Mouse (Mus musculus) adrenal gland, postnatal 14 days (tissue): ENCODE data around the gene Atp2c2. TPM values are rescaled to one million over a fixed set of nuclear protein-coding genes. Genes with fewer than 3 reads are reported as not detected.

ENCODE experiments used
- DNase-seq: peaks from one replicate; pipeline ENCODE4 v3.0.0; 2021; ENCODE audit warnings: mixed read lengths
- long read RNA-seq, 2 experiments: library from polyadenylated mRNA; stranded (forward); transcript quantifications; one replicate each; pipeline ENCODE4 v2.0.0; 2021
- total RNA-seq: library from RNA; stranded (reverse); gene quantifications from 2 replicates; pipeline ENCODE4 v1.2.3, GENCODE M21; 2021

Atp2c2 gene
- total RNA-seq, result 0.41 TPM in 2 replicates
- long read RNA-seq, experiment 1, partial matches to known transcripts, result 0 of 1 reads
- long read RNA-seq, experiment 1, other reads (novel, unspliced or antisense), result 1 of 1 reads
- long read RNA-seq, experiment 2, result 0 reads

GRCm38 (mm10) chr8:119699549-119700134 lies at the start of gene Atp2c2:
Atp2c2 (plus strand) TSS chr8:119700009.
- DNase-seq, result no peak

GRCm38 (mm10) chr8:119651324-119651723 lies 48.5 kb upstream of the Atp2c2 start:
- no peak for DNase-seq

GRCm38 (mm10) chr8:119656709-119657464 lies 42.9 kb upstream of the Atp2c2 start:
- DNase-seq, result peak; percentile 67

- peak; percentile 83 for DNase-seq
Observed at GRCm38 (mm10) chr8:119661081-119661480, 38.7 kb upstream of the Atp2c2 start.

GRCm38 (mm10) chr8:119661892-119662291 lies 37.9 kb upstream of the Atp2c2 start:
- DNase-seq, result no peak

- DNase-seq, result no peak
Observed at GRCm38 (mm10) chr8:119663440-119663839, 36.4 kb upstream of the Atp2c2 start.

- peak; percentile 56 for DNase-seq
Observed at GRCm38 (mm10) chr8:119665270-119665669, 34.5 kb upstream of the Atp2c2 start.

- peak; percentile 68 for DNase-seq
Observed at GRCm38 (mm10) chr8:119666219-119666951, 33.4 kb upstream of the Atp2c2 start, which contains the start of gene Wfdc1. Wfdc1 (plus strand) TSS chr8:119666365.

- DNase-seq, result peak; percentile 47
Observed at GRCm38 (mm10) chr8:119668447-119668846, 31.4 kb upstream of the Atp2c2 start.

GRCm38 (mm10) chr8:119669284-119669683 lies 30.5 kb upstream of the Atp2c2 start:
- DNase-seq, result peak; percentile 62

- DNase-seq, result peak; percentile 69
Observed at GRCm38 (mm10) chr8:119670419-119671091, 29.3 kb upstream of the Atp2c2 start.

- no peak for DNase-seq
Observed at GRCm38 (mm10) chr8:119673976-119674555, 25.7 kb upstream of the Atp2c2 start.

- no peak for DNase-seq
Observed at GRCm38 (mm10) chr8:119675457-119675856, 24.4 kb upstream of the Atp2c2 start.

GRCm38 (mm10) chr8:119676389-119676788 lies 23.4 kb upstream of the Atp2c2 start:
- DNase-seq, result peak; percentile 94

- DNase-seq, result peak; percentile 86
Observed at GRCm38 (mm10) chr8:119678138-119678843, 21.5 kb upstream of the Atp2c2 start.

GRCm38 (mm10) chr8:119679184-119679583 lies 20.6 kb upstream of the Atp2c2 start:
- DNase-seq, result peak; percentile 51

- no peak for DNase-seq
Observed at GRCm38 (mm10) chr8:119690602-119691001, 9.2 kb upstream of the Atp2c2 start.

- no peak for DNase-seq
Observed at GRCm38 (mm10) chr8:119691989-119692388, 7.8 kb upstream of the Atp2c2 start.

GRCm38 (mm10) chr8:119694696-119695095 lies 5.1 kb upstream of the Atp2c2 start:
- DNase-seq, result no peak

GRCm38 (mm10) chr8:119697163-119697562 lies 2.6 kb upstream of the Atp2c2 start:
- no peak for DNase-seq

GRCm38 (mm10) chr8:119698960-119699359 lies 849 bp upstream of the Atp2c2 start:
- peak; percentile 82 for DNase-seq
